Mouse (Mus musculus) stomach, embryonic 14.5 days (tissue): ENCODE data around the gene Ptges3. TPM values are rescaled to one million over a fixed set of nuclear protein-coding genes. Genes with fewer than 3 reads are reported as not detected.

ENCODE experiments used
- microRNA counts: library from miRNA; unstranded; fragments of <30 nt; microRNA quantifications from one replicate; lab custom pipeline; 2016
- microRNA-seq: library from miRNA; unstranded; fragments of <30 nt; microRNA quantifications from one replicate; pipeline ENCODE4, GENCODE M21; 2016
- polyA plus RNA-seq: library from polyadenylated mRNA; unstranded; fragments of >200 nt; fragmentation: Nextera tagmentation; extraction: Ambion mirVana; gene quantifications from 2 replicates; pipeline ENCODE4 v1.2.1, GENCODE M21; 2014

The Ptges3 gene
- polyA plus RNA-seq, 1 experiment from 2014 or later: 474 TPM

MicroRNAs encoded within 50 kb of the gene (microRNA counts, 519-probe panel; counts per million panel counts)
- microRNA mmu-miR-677 (lab: Ali Mortazavi, UCI): not detected

Small RNAs within 50 kb of the gene (microRNA-seq; reads per million reads assigned to microRNA genes)
- 14.8 reads per million, percentile 25 among the genes with 10 or more reads in this experiment for gene Mir677

Other genes starting within 250 kb of the Ptges3 start
- gene Rdh19, start 209.0 kb upstream of the Ptges3 start, polyA plus RNA-seq: not detected in 2 replicates
- not detected in 2 replicates for gene Rdh16f2, start 192.5 kb upstream of the Ptges3 start, polyA plus RNA-seq
- not detected in 2 replicates for gene Rdh7, start 170.1 kb upstream of the Ptges3 start, polyA plus RNA-seq
- gene Sdr9c7, start 160.4 kb upstream of the Ptges3 start, polyA plus RNA-seq: not detected in 2 replicates
- gene Hsd17b6, start 51.3 kb upstream of the Ptges3 start, polyA plus RNA-seq: not detected in 2 replicates
- 82.3 and 82.5 TPM in 2 replicates for gene Prim1, start 43.8 kb upstream of the Ptges3 start, polyA plus RNA-seq
- gene Naca, start 23.4 kb upstream of the Ptges3 start, polyA plus RNA-seq: 899 and 913 TPM in 2 replicates
- 2,052 and 2,172 TPM in 2 replicates for gene Atp5b, start 24.3 kb downstream of the Ptges3 start, polyA plus RNA-seq
- gene Baz2a, start 32.6 kb downstream of the Ptges3 start, polyA plus RNA-seq: 28.1 and 28.2 TPM in 2 replicates
- 29.5 and 35.6 TPM in 2 replicates for gene Rbms2, start 121.3 kb downstream of the Ptges3 start, polyA plus RNA-seq
- gene Gls2, start 135.5 kb downstream of the Ptges3 start, polyA plus RNA-seq: 0.78 and 0.84 TPM in 2 replicates
- 33.5 and 33.7 TPM in 2 replicates for gene Spryd4, start 152.9 kb downstream of the Ptges3 start, polyA plus RNA-seq
- 0.11 TPM in 1 of 2 replicates, not detected in the other for gene Mip, start 166.9 kb downstream of the Ptges3 start, polyA plus RNA-seq
- 47.2 and 48.0 TPM in 2 replicates for gene Timeless, start 173.1 kb downstream of the Ptges3 start, polyA plus RNA-seq
- gene Apon, start 195.1 kb downstream of the Ptges3 start, polyA plus RNA-seq: 0.27 TPM in 1 of 2 replicates, not detected in the other
- gene Apof, start 209.7 kb downstream of the Ptges3 start, polyA plus RNA-seq: not detected in 2 replicates
- gene Stat2, start 211.6 kb downstream of the Ptges3 start, polyA plus RNA-seq: 12.2 and 13.0 TPM in 2 replicates
- gene Il23a, start 239.8 kb downstream of the Ptges3 start, polyA plus RNA-seq: 0.36 and 0.43 TPM in 2 replicates
- gene Pan2, start 244.4 kb downstream of the Ptges3 start, polyA plus RNA-seq: 32.9 and 34.8 TPM in 2 replicates